Mouse (Mus musculus) gonadal fat pad, adult 2 months (tissue): ENCODE measurements around the gene Best2. TPM values are rescaled to one million over a fixed set of nuclear protein-coding genes. Genes with fewer than 3 reads are reported as not detected.
A peak's percentile ranks its signal among the peaks of the same experiment; 100 is the strongest.

Source experiments
- DNase-seq: peaks from one replicate; pipeline ENCODE4 v3.0.0-alpha.2; 2012; ENCODE audit warnings: low read depth
- polyA plus RNA-seq: library from polyadenylated mRNA; depleted of rRNA; stranded (reverse); fragments of >200 nt; gene quantifications from 2 replicates; pipeline ENCODE4 v1.2.3, GENCODE M21; 2012; rRNA removed

Gene Best2
- not detected in 2 replicates for polyA plus RNA-seq

DNA sequence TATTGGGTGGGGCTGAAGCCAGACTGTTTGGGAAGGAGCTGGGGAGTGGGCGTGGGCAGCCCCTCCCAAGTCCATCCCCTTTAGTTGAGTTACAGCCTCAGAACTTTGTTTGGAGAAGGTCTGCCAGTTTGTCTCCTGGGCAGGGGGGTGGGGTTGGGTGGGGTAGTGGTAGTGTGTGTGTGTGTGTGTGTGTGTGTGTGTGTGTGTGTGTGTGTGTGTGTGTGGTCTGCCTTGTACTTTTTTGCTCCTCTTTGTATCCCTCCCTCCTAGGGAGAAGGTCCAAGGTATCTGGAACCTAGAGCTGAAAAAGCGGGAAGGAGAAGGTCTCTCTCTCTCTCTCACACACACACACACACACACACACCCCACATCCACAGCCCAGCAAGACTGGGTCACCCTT, at the start of gene Best2:
TSS of gene Best2 (minus strand) at position 101 of the 400 bp plus-strand sequence.
- DNase-seq, result no peak

DNA sequence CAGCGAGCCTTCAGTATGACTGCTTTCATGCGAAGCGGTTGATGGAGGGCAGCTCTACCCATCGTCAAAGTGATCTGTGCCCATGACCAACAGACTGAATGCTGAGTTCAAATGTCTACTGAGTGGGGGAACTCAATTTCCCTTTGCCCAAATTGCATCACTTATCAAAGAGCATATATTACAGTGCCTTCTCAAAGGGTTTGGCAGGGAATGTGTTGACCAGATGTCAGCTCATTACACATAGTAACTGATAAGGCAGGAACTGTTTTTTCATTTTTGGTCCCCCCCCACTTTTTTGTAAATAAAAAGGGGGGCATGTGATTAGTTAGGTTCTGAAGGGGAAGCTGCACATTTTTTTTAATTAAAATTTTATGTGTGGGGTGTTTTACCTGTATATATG, 48.3 kb upstream of the Best2 start:
- no peak for DNase-seq

DNA sequence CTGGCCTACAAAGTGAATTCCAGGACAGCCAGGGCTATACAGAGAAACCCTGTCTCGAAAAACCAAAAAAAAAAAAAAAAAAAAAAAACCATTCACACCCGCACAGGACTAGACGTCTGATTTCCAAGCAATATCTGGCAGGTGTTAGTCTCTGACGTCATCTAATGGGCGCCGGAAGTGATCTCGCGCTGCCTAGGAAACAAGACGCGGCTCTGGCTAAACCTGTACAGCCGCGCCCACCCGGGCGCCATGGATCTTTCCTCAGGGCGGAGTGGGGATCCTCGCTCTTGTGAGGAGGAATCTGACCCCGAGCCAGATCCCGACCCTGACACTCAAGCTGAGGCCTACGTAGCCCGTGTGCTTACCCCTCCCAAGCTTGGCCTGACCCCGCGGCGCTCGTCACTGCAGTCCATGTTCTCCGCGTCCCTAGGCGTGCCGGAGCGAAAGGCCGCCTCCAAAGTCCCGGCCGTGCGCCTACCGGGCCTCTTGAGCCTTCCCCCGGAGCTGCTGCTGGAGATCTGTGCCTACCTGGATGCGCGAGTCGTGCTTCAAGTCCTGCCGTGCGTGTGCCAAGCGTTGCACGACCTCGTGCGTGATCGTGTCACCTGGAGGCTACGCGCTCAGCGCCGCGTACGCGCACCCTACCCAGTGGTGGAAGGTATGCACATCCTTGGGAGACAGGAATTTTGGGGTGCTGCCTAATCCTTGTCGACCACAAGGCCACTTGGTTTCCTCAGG, 45.7 kb upstream of the Best2 start, which contains the start of gene Fbxw9:
TSS of gene Fbxw9 (plus strand) at position 177 of the 738 bp plus-strand sequence.
- no peak for DNase-seq

DNA sequence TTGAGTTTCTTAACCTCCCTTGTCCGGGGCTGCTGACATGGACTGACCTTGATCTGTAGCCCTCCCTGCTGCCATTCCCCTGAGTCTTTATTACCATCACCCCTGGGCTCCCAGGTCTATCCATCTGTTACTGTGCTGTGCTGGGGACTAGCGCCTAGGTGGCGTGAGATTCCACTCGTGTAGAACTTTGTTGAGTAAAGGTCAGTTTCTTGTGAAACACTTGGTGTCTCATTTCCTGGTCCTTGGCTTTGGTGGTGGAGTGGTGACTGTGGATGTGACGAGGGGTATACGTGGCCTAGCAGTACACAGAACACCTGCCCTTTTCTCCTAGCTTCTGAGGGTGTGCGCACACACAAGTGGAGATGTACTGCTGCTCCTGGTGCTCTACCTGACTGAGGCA, 43.0 kb upstream of the Best2 start:
- DNase-seq, result no peak

DNA sequence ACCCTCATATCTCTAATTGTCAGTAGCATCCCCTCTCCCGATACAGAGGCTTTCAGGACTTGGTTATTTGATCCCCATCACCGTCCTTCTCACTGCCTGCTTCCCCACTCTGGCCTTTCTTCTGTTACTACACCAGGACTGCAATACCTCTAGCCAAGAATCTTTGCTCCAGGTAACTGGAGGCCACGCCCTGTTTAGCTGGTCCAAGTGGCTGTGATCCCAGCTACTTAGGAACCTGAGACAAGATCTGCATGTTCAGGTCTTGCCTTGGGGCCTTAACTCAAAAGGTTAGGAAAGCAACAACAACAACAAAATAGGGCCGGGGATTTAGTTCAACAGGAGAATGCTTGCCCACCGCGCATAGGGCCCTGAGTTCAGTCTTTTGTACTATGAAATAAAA, 29.3 kb upstream of the Best2 start:
- peak; percentile 90 for DNase-seq

DNA sequence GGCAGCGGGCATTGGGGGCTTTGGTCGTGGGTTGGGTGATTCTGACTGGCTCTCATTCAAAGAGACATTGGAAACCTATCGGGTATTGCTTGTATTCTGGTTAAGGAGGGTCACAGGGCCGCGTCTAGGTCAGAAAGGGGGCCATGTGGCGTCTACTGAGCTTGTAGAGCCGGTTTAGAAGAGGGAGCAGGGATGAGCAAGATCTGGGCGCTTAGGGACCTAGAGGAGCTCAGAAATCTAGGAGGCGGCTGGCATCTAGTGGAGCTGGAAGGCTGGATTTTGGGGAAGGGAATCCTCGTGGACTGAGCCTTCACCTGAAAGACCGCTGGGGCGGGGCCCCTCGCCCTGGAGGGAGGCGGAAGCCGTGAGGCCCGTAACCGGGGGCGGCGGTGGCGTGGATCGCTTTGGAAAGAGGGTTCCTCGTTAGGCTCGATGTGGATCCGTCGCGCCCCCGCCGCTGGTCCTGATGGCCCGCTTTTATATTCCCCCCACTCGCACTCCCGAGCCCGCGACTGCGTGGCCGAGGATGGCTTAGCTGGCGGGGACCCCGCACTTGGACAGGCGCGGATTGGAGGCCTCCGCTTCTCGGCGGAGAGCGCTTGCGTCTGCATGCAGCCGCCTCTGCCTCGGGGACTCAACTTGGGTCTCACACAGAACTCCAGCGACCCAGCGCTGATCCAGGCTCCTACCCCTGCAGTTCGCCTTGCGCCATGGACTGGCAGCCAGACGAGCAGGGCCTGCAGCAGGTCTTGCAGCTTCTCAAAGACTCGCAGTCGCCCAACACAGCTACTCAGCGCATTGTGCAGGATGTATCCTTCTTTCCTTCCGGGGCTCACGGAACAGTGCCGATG, 23.6 kb upstream of the Best2 start:
- DNase-seq, result no peak

DNA sequence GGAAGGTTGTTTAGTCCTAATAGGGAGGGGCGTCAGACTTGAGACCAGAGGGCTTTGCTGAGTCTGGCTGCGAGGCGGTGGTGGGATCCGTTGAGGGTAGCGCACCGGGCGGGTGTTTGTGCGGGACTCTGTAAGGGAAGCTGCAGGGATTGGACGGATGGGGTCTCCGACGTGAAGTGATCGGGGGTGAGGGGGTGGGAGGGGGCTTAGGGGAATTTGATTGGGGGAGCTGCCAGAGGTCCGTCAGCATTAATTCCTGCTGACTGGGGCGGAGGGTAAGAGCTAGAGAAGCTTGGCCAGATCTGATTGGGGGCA, 23.0 kb upstream of the Best2 start:
- DNase-seq, result no peak

DNA sequence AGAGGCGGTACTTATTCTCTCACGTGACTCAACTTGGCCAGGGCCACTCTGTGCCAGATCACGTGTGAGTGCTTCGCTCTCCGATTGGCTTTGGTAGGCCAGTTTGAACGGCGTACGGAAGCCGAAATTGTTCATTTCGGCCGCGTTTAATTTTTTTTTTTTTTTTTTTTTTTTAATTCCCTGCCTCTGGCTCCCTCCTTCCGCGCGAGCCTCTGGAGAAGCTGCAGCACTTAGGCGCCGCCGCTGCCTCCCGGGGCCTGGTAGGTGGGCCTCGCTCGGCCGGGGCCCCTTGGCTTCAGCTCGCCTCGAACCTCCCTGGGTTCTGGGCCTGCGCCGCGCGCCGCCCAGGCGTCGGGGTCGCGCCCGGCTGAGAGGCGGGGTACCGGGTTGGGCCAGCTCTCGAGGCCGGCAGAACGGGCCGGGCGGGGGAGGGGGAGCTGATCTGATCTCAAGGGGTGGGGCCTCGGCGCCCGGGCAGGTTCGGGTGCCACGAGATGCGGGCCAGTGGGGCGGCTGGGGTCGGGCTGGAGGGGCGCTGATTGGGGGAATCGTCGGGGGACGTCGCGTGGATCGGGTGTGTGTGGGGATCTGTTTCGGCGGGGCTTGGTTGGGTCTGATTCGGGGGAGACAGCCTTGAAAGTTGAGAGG, 22.5 kb upstream of the Best2 start, which contains the start of gene Tnpo2:
TSS of gene Tnpo2 (plus strand) at position 198 of the 648 bp plus-strand sequence.
- DNase-seq, result no peak

DNA sequence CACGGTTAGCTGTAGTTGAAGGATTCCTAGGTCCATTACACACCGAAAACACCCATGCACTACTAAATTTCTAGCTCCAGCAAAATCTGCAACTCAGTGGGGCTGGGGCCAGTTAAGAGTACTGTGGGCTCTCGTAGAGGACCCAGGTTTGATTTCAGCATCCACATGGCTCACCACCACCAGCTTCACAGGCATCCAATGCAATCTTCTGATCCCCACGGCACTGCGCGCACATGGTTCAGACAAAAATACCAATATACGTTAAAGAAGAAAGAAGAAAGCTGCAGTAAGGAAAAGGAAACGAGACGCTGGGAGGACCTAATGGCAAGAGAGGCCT, 22.0 kb upstream of the Best2 start:
- no peak for DNase-seq

DNA sequence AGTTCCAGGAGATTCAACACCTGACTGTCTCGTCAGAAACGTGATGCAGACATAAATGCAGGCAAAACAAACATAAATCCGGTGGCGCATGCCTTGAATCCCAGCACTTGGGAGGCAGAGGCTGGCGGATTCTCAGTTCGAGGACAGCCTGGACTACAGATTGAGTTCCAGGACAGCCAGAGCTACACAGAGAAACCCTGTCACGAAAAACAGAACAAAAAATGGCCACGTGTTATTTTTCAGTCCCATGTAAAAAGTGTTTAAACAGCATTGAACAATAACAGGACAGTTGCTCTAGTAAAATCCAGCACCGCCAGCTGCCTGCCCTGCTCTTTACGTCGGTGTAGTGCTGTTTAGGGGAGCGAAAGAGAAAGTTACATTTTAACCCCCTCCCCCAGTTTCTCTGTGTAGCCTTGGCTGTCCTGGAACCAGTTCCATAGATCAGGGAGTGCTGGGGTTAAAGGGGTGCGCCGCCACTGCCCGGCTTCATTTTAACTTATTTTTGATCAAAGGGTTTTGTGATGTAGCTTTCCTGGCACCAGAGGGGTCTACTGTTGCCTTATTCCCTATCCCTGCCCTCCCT, 21.5 kb upstream of the Best2 start:
- DNase-seq, result no peak

DNA sequence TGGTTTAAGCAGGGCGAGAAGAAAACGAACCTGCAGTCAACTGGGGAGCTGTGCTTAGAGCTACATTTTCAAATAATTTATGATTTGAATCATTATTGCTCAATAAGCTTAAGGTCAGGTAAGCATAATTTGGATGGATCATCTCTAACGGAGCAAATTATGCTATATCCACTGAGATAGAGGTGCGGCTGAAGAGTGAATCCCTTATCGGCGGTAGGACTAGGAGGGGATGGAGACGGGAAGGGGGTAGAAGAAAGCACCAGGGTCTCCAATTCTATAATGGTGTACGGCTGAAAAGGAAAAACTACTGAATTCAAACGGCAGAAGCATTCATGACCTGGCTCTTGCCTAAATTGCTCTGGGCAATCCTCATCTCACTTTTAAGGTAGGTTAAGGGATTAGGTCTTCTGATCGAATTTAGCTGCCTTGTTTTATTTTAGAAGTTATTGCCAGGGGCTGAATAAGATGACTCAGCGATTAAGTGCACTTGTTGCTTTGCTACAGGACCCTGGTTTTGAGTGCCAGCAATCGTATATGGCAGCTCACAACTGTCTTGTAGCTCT, 20.9 kb upstream of the Best2 start:
- no peak for DNase-seq

DNA sequence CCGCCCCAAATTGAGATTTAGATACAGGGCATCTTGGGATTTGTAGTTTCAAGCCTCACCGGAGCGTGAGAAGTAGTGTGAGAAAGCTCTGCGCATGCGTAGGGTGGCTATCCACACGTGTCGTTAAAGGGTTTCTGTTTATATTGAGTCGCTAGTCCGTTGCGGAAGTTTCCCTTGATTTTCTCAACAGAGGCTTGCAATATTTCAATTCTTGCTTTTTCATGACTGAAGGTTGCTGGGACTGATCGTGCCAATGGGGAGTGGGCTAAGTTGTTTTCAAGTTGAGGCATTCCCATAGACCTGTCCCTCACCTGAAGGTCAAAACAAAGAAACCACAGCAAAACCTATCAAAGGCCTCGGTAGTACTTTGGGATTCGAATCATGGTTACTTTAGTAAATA, 20.4 kb upstream of the Best2 start:
- DNase-seq, result no peak

DNA sequence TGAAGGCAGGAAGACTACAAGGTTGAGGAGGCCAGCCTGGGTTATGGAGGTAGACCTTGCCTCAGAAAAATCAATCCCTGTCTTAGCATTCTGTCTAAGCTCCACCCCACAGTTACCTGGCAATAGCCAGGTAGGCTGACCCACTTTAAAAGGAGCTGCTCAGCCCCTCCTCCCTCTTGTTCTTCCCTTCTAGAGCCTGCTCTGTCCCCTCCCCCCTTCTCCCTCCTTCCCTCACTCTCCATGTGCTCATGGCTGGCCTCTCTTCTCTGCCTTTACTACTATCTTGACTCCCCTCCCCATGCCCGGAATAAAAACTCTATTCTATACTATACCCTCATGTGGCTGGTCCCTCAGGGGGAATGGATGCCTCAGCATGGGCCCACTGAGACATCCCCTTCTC, 19.5 kb upstream of the Best2 start:
- DNase-seq, result no peak

DNA sequence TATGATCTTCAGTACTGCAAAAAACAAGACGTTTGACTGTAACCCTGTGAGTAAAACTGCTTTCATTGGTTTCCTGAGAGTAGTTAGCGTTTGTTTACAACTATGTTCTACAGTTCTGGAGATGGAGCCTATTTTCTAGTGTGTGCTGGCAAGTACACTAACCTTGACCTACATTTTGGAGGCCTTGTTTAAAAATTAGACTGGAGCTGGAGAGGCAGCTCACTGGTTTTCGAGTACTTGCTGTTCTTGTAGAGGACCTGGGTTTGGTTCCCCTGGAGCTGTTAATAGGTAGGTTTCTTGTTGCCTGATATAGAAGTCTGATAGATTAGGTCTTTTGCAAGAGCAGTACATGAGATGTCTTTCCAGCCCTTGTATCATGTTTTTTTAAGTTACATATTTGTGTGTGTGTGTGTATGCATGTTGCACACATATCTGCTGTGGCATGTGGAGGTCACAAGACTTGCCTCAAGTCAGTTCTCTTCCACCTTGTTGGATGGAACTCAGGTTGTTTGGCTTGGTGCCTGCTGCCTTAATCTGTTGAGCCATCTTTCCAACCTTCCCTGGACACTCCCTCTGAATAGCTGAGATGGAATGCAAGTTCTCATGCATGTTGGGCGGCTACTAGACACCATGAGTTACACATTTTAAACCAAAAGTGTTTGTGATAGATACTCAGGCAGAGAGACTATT, 18.4 kb upstream of the Best2 start:
- no peak for DNase-seq

DNA sequence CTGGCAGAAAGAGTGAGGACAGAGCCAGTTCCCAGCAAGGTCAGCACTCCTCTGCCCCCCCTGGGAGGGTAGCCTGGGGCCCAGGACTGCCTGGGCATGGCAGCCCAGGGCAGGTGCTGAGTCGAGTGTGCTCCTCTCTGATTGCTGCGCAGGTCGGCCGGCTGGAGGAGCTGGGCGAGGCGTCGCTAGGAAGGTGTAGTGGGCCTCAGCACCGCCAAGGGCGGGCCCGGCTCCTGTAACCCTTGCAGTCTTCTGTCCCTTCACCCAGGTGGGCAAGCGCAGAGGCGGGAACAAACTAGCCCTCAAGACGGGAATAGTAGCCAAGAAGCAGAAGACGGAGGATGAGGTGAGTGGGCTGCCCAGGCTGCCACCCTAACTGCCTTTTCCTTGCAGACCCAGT, 14.9 kb upstream of the Best2 start:
- no peak for DNase-seq

DNA sequence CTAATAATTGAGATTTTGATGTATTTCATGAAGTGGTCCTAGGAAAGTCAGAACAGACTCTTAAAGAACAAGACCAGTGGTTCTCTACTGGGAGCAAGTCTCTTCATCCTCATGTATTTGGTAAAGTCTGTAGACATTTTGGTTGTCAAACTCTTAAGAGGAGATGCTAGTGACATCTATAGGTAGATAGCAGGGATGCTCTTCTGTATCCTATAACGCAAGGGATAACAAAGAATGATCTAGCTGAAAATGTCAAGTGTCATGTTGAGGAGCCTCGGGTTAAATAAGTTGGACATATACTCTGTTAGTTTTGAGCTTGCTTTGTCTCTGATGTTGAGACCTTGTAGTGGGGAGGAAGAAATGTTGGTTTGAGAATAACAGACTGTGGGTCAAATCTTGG, 13.6 kb upstream of the Best2 start:
- no peak for DNase-seq

DNA sequence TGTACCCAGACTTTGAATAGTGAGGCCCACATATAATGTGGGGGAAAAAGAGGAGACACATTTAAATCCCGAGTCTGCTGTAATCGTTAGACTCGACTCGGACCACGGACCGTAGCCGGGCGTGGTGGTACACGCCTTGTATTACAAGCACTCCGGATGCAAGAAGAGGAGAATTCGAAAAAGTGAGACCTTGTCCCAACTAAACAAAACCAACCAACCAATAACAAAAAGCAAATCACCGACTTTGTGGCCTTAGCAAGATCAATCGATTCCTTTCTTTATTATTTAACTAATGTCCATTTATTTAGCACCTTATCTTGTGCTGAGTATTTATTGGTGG, 13.2 kb upstream of the Best2 start:
- DNase-seq, result no peak

DNA sequence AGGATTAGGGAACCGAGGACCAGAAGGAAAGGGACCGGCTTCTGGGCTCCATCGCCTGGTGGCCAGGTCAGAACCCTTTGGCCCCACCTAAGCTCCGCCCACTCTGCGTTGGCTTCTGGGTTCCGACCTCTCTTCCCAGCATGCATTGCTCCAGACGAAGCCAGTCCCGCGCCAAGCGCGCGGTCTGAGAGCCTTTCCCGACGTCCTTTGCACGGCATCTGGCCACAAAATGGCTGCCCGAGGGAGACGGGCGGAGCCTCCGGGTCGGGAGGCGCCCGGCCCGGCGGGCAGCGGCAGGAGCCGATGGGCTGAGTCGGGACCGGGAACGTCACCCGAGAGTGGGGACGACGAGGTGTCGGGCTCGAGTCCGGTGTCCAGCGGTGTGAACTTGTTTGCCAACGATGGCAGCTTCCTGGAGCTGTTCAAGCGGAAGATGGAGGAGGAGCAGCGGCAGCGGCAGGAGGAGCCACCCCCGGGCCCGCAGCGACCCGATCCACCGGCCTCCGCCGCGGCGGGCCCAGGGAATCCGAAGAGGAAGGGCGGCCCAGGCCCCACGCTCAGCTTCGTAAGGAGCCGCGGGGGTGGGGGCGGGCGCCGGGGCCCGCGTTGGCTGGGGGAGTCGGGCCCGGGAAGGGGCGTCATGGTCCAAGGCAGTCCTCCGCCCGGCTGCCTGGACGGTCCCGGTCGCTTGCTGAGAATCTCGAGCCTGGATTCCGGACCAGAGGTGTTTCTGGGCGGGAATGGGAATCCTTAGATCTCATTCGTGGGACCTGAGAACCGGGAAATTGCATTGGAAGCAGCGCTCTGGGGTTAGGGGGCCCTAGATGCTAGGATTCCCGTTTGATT, 12.6 kb upstream of the Best2 start, which contains the start of gene Trir:
TSS of gene Trir (plus strand) at position 154 of the 846 bp plus-strand sequence.
- no peak for DNase-seq

DNA sequence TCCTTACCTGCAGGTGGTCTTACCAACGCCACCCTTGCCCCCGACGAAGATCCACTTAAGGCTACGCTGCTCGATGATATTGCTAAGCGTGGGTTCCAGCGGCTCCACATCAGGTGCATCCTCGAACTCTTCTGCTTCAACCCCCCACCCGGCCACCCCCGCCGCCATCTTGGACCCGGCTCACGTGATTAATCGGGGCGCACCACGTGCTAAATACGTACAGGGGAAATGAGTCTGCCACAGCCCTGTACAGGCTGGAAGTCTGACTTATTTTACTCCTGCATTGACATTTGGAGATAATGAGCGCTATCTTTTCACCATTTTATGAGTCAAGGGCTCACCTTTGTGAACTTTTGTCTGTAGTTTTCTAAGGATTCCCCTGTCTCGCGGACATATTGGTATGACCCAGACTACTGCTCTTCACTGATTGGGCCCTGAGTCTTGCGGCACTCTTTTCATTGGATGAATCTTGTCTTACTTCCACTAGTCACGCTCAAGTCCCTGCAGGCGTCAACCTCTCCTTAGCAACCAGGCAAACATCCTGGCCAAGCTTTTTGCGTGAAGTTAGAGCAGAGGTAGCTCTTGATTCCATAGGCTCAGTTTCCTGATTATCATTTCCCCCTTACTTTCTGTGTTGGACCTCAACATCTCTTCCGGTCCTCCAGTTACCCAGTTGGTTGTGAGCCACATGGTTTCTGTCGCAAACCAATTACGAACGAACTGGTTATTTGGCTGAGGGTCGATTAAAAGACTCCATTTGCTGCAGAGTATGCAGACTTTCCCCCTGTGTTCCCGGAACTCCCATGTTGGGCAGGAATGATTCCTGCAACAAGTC, 11.0 kb upstream of the Best2 start, which contains the start of gene Asna1:
TSS of gene Asna1 (minus strand) at position 184 of the 835 bp plus-strand sequence.
- no peak for DNase-seq

DNA sequence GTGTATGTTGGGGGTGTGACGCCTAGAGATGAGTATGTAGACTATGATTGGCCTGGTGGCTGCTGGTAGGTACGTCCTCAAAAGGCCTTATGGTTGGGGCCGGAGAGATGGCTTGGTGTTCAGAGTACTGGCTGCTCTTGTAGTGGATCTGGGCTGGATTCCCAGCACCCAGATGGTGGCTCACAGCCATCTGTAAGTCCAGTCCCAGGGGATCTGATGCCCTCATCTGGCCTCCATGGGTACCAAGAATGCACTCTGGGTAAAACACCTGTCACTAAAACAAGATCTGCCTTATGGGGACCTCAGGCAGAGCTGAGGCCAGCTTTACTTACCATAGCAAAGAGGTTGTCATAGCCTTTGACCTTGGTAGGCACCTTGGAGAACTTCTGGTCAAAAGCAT, 9.5 kb upstream of the Best2 start:
- no peak for DNase-seq
